Mouse (Mus musculus) frontal cortex, adult 2 months (tissue): ENCODE results near the gene Atg4b. TPM values are rescaled to one million over a fixed set of nuclear protein-coding genes. Genes with fewer than 3 reads are reported as not detected.
"Not testable (repeated sequence)": the region's sequence is repeated elsewhere in the genome, so short reads cannot be mapped to it uniquely, and the experiment has no call there.

ENCODE experiments used
- DNase-seq, 2 experiments: peaks; one replicate each; pipeline ENCODE4 v3.0.0; 2022; ENCODE audit warnings: low spot score in 1 of 2; ENCODE audit errors: extremely low spot score in 1 of 2
- polyA plus RNA-seq: library from polyadenylated mRNA; depleted of rRNA; stranded (reverse); fragments of >200 nt; gene quantifications from 2 replicates; pipeline ENCODE4 v1.2.3, GENCODE M21; 2012; rRNA removed

Gene Atg4b
- polyA plus RNA-seq, 1 experiment: 49.9 TPM

- no peak for DNase-seq
Observed at GRCm38 (mm10) chr1:93811495-93812039, 60.3 kb downstream of the Atg4b start.

GRCm38 (mm10) chr1:93817823-93818532 is 66.7 kb downstream of the Atg4b start:
- no peak for DNase-seq

GRCm38 (mm10) chr1:93818722-93819121 is 67.4 kb downstream of the Atg4b start:
- DNase-seq: no peak

- no peak for DNase-seq
Observed at GRCm38 (mm10) chr1:93823796-93824495, 72.6 kb downstream of the Atg4b start.

- no peak for DNase-seq
Observed at GRCm38 (mm10) chr1:93824609-93825008, 73.3 kb downstream of the Atg4b start, which contains the start of gene D2hgdh. D2hgdh (plus strand) TSS chr1:93824909.

GRCm38 (mm10) chr1:93825105-93825674 is 73.9 kb downstream of the Atg4b start:
- DNase-seq: peak; percentile 96 to 97

GRCm38 (mm10) chr1:93825771-93826539 is 74.7 kb downstream of the Atg4b start:
- DNase-seq: no peak

GRCm38 (mm10) chr1:93826540-93826835 is 75.2 kb downstream of the Atg4b start:
- no peak for DNase-seq

- DNase-seq: not testable (repeated sequence)
Observed at GRCm38 (mm10) chr1:93832754-93833360, 81.6 kb downstream of the Atg4b start.

- DNase-seq: no peak
Observed at GRCm38 (mm10) chr1:93834671-93835150, 83.4 kb downstream of the Atg4b start.

GRCm38 (mm10) chr1:93835211-93835610 is 83.9 kb downstream of the Atg4b start:
- no peak for DNase-seq

- DNase-seq: no peak
Observed at GRCm38 (mm10) chr1:93835876-93836531, 84.7 kb downstream of the Atg4b start.

GRCm38 (mm10) chr1:93836532-93836913 is 85.2 kb downstream of the Atg4b start:
- no peak for DNase-seq

- no peak for DNase-seq
Observed at GRCm38 (mm10) chr1:93837335-93837734, 86.0 kb downstream of the Atg4b start.

- DNase-seq: not testable (repeated sequence)
Observed at GRCm38 (mm10) chr1:93838569-93838968, 87.3 kb downstream of the Atg4b start.

Other genes with a start within 250 kb of the Atg4b start
- gene Farp2, start 239.4 kb upstream of the Atg4b start, polyA plus RNA-seq: 4.9 and 5.1 TPM in 2 replicates
- gene Stk25, start 92.8 kb upstream of the Atg4b start, polyA plus RNA-seq: 359 and 411 TPM in 2 replicates
- gene Bok, start 65.8 kb upstream of the Atg4b start, polyA plus RNA-seq: 48.4 and 53.9 TPM in 2 replicates
- 34.8 and 38.4 TPM in 2 replicates for gene Thap4, start 3.4 kb downstream of the Atg4b start, polyA plus RNA-seq
- 95.9 and 97.4 TPM in 2 replicates for gene Dtymk, start 50.4 kb downstream of the Atg4b start, polyA plus RNA-seq
- gene Ing5, start 52.5 kb downstream of the Atg4b start, polyA plus RNA-seq: 8.1 and 8.4 TPM in 2 replicates
- 17.3 and 17.6 TPM in 2 replicates for gene D2hgdh, start 73.4 kb downstream of the Atg4b start, polyA plus RNA-seq
- gene Gal3st2, start 109.8 kb downstream of the Atg4b start, polyA plus RNA-seq: 0.06 and 0.11 TPM in 2 replicates
- gene Gal3st2b, start 166.8 kb downstream of the Atg4b start, polyA plus RNA-seq: 0.10 TPM in 1 of 2 replicates, not detected in the other
- 0.02 TPM in 1 of 2 replicates, not detected in the other for gene Gal3st2c, start 239.0 kb downstream of the Atg4b start, polyA plus RNA-seq